ENCODE assay signal across 15 mouse cellular contexts in the genomic region with DNA sequence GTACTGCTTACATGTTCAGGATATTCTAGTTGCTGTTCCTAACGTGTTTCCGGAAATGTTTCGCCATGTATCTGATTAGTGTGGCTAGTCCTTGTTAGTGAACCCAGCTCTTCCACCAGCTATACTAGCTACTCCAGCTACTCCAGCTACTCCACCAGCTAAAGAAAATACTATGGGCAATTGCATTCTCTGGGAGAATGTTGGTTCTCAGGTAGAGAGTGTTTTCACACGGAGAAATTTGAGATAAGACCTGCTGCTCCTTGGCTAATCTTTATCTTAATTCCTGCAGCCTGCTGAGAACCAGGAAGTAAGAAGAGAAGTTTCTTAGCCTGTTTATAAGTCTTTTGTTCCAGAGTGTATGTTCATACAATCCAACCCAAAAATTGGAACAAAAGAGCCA. TPM values are rescaled to one million over a fixed set of nuclear protein-coding genes. Genes with fewer than 3 reads are reported as not detected.
A peak's percentile ranks its signal among the peaks of the same experiment; 100 is the strongest.
DNase-seq lines count a peak whose midpoint lies in the region; ATAC-seq and TF ChIP-seq lines count a peak whose summit lies in the region.
"Had no signal": no experiment of that assay in that cellular context is flagged by ENCODE, and none has a peak within 500 bp of the region (broad histone marks: within the 10 kb centered on the region; RNA-seq: fewer than 3 reads in every experiment).

No protein-coding gene starts in this region.

- H3K9me3 ChIP-seq in heart, embryonic 10.5 days = no peaks in the 10 kb centered on the region
- no peaks in the 10 kb centered on the region for H3K9me3 ChIP-seq in liver, embryonic 11.5 days (ENCODE audit: control insufficient read depth, low read length)
- H3K9me3 ChIP-seq in intestine, postnatal 0 days (ENCODE audit: control insufficient read depth) = no peaks in the 10 kb centered on the region
- no peaks in the 10 kb centered on the region for H3K9me3 ChIP-seq in stomach, embryonic 15.5 days
- H3K9me3 ChIP-seq: limb, embryonic 13.5 days had no signal

- intact Hi-C loops in heart, postnatal 14 days (cut with DNase I) = no loop called here

- no peak for TF ChIP-seq CTCF in intestine, postnatal 0 days (IDR thresholded peaks at IDR 0.05; ENCODE audit: low read depth)

- H3K4me1 ChIP-seq in heart, embryonic 10.5 days = peaks cover 70% of the 10 kb centered on the region
- H3K4me1 ChIP-seq in liver, embryonic 11.5 days (replicated peaks; ENCODE audit: control insufficient read depth, insufficient read depth, low read length) = peaks cover 56% of the 10 kb centered on the region
- H3K4me1 ChIP-seq in intestine, postnatal 0 days (replicated peaks; ENCODE audit: control insufficient read depth, insufficient read depth, low read length) = peaks cover 5% of the 10 kb centered on the region; the same call in 1 of the 2 replicates
- peaks cover 10% of the 10 kb centered on the region for H3K4me1 ChIP-seq in stomach, embryonic 15.5 days

- peak overlapping the region; percentile 63 for H3K4me2 ChIP-seq in liver, embryonic 11.5 days
- H3K4me2 ChIP-seq in intestine, postnatal 0 days (replicated peaks; ENCODE audit: low read depth) = peak overlapping the region; percentile 38
- H3K4me2 ChIP-seq in stomach, embryonic 15.5 days = peak overlapping the region; percentile 19; the same call in 1 of the 2 replicates
- H3K4me2 ChIP-seq: limb, embryonic 13.5 days; midbrain, embryonic 11.5 days had no signal

- 27% methylated on average over 4 of the region's 4 CpGs for WGBS in heart, embryonic 10.5 days
- WGBS in liver, embryonic 11.5 days = 29% methylated on average over 4 of the region's 4 CpGs
- 32% methylated on average over 4 of the region's 4 CpGs for WGBS in intestine, postnatal 0 days
- 53% methylated on average over 4 of the region's 4 CpGs for WGBS in stomach, embryonic 15.5 days

- peaks cover 11% of the 10 kb centered on the region; the same call in 1 of the 2 replicates for H3K36me3 ChIP-seq in heart, embryonic 10.5 days
- H3K36me3 ChIP-seq in liver, embryonic 11.5 days (ENCODE audit: control insufficient read depth, insufficient read depth, low read length) = peaks cover 10% of the 10 kb centered on the region; the same call in 1 of the 2 replicates
- H3K36me3 ChIP-seq in intestine, postnatal 0 days (ENCODE audit: control insufficient read depth, insufficient read depth) = no peaks in the 10 kb centered on the region; the same call in 1 of the 2 replicates
- no peaks in the 10 kb centered on the region for H3K36me3 ChIP-seq in stomach, embryonic 15.5 days

- H3K9ac ChIP-seq in liver, embryonic 11.5 days (ENCODE audit: low read depth, low read length) = peak overlapping the region; percentile 46
- no peak overlapping the region for H3K9ac ChIP-seq in intestine, postnatal 0 days (ENCODE audit: low read depth, low read length)
- no peak overlapping the region for H3K9ac ChIP-seq in stomach, embryonic 15.5 days
- H3K9ac ChIP-seq: limb, embryonic 13.5 days had no signal

- H3K27me3 ChIP-seq in heart, embryonic 10.5 days (ENCODE audit: insufficient read depth, poor library complexity, severe bottlenecking) = no peaks in the 10 kb centered on the region
- H3K27me3 ChIP-seq in liver, embryonic 11.5 days (replicated peaks; ENCODE audit: control insufficient read depth, insufficient read depth, low read length) = no peaks in the 10 kb centered on the region
- H3K27me3 ChIP-seq in intestine, postnatal 0 days (replicated peaks; ENCODE audit: control insufficient read depth, insufficient read depth, low read length) = no peaks in the 10 kb centered on the region
- no peaks in the 10 kb centered on the region for H3K27me3 ChIP-seq in stomach, embryonic 15.5 days (replicated peaks)
- H3K27me3 ChIP-seq: limb, embryonic 13.5 days had no signal

- peak; percentile 20; the same call in 1 of the 2 replicates for ATAC-seq in liver, embryonic 11.5 days (replicated peaks; ENCODE audit: low FRiP score)
- ATAC-seq in intestine, postnatal 0 days = 0 out of 2 replicates have a peak, but pooled peaks have one; percentile 20
- peak; percentile 48; the same call in 1 of the 2 replicates for ATAC-seq in stomach, embryonic 15.5 days (ENCODE audit: insufficient read depth, low FRiP score, low read depth)
- ATAC-seq: hindbrain, postnatal 0 days had no signal

- H3K27ac ChIP-seq in heart, embryonic 10.5 days = peak overlapping the region; percentile 56; the same call in 1 of the 2 replicates
- peak overlapping the region; percentile 82 for H3K27ac ChIP-seq in liver, embryonic 11.5 days (ENCODE audit: low read depth, low read length)
- peak overlapping the region; percentile 35; the same call in 1 of the 2 replicates for H3K27ac ChIP-seq in intestine, postnatal 0 days (ENCODE audit: low read depth, low read length)
- peak overlapping the region; percentile 40 for H3K27ac ChIP-seq in stomach, embryonic 15.5 days
- H3K27ac ChIP-seq: hindbrain, postnatal 0 days; limb, embryonic 13.5 days had no signal

- H3K4me3 ChIP-seq in heart, embryonic 10.5 days = 0 out of 2 replicates have a peak overlapping the region, but pooled peaks have one; percentile 0
- peak overlapping the region; percentile 8; the same call in 1 of the 2 replicates for H3K4me3 ChIP-seq in liver, embryonic 11.5 days (ENCODE audit: low read depth, low read length)
- no peak overlapping the region for H3K4me3 ChIP-seq in intestine, postnatal 0 days (ENCODE audit: low read depth, low read length)
- H3K4me3 ChIP-seq in stomach, embryonic 15.5 days (replicated peaks) = no peak overlapping the region
- H3K4me3 ChIP-seq: limb, embryonic 13.5 days had no signal

- DNase-seq in heart, embryonic 10.5 days (ENCODE audit: low spot score) = no peak
- no peak for DNase-seq in heart, postnatal 14 days
- no peak for DNase-seq in liver, embryonic 11.5 days (ENCODE audit: low spot score)
- DNase-seq in liver = no peak
- no peak for DNase-seq in adipocyte (ENCODE audit: low spot score)
- DNase-seq in adrenal gland, adult 8-10 months = no peak
- DNase-seq: cerebellum, adult 18-20 months; gastrocnemius, postnatal 36 days; kidney, postnatal 36 days; right cerebral cortex, postnatal 4 days had no signal

RNA-seq across cellular contexts. Expression of a gene that starts 9.1 kb away (rescaled TPM):
- polyA plus RNA-seq in heart, embryonic 10.5 days (2016; fragmentation: Nextera tagmentation; extraction: Ambion mirVana) = 54.9 and 61.9 TPM in 2 replicates
- total RNA-seq in heart, postnatal 14 days (2021) = 10 to 100 TPM; 43.1 to 44.1 TPM
- 122 and 148 TPM in 2 replicates for polyA plus RNA-seq in liver, embryonic 11.5 days (2014; fragmentation: Nextera tagmentation; extraction: Ambion mirVana)
- 37.3 and 38.8 TPM in 2 replicates for polyA plus RNA-seq in intestine, postnatal 0 days (2015; fragmentation: Nextera tagmentation; extraction: Ambion mirVana)
- polyA plus RNA-seq in stomach, embryonic 15.5 days (2015; fragmentation: Nextera tagmentation; extraction: Ambion mirVana) = 38.6 and 40.0 TPM in 2 replicates
- total RNA-seq in adrenal gland, adult 8-10 months (2022) = 10 to 100 TPM; 66.3 to 80.1 (median 74.6) TPM

Comparison
In these comparisons a context has a peak if more than half of its experiments do, and no peak if none do; other contexts are left out.
1. H3K4me3 ChIP-seq: peak in heart, embryonic 10.5 days (single experiment) and liver, embryonic 11.5 days (single experiment); none in intestine, postnatal 0 days (single experiment) and stomach, embryonic 15.5 days (single experiment).
2. Peak in every context shown above with its lines, with median percentiles within 50 percentile points of each other: H3K27ac ChIP-seq, ATAC-seq and H3K4me2 ChIP-seq.